Mouse (Mus musculus) C2C12 (cell line): Measurements from ENCODE around the gene Ppih.

Experiments used
- CEBPB ChIP-seq: IDR thresholded peaks from one replicate; pipeline ENCODE4 v1.6.1; 2011; ENCODE audit warnings: low read depth, mild to moderate bottlenecking, control low read depth, moderate library complexity
- CTCF ChIP-seq: IDR thresholded peaks from one replicate; pipeline ENCODE4 v1.5.1; 2011; ENCODE audit not compliant: control insufficient read depth, insufficient read depth, insufficient read length
- MAX ChIP-seq: IDR thresholded peaks from one replicate; pipeline ENCODE4 v1.6.1; 2011; ENCODE audit warnings: mild to moderate bottlenecking, control low read depth
- MYOD1 ChIP-seq: IDR thresholded peaks from one replicate; pipeline ENCODE4 v1.6.1; 2011; ENCODE audit warnings: low read depth; ENCODE audit not compliant: control insufficient read depth, insufficient read length
- MYOG ChIP-seq: IDR thresholded peaks from one replicate; pipeline ENCODE4 v1.6.1; 2011; ENCODE audit not compliant: control insufficient read depth, insufficient read length; ENCODE audit errors: extremely low read depth
- USF1 ChIP-seq: IDR thresholded peaks from one replicate; pipeline ENCODE4 v1.6.1; 2011; ENCODE audit warnings: low read depth, mild to moderate bottlenecking, control low read depth, moderate library complexity

DNA sequence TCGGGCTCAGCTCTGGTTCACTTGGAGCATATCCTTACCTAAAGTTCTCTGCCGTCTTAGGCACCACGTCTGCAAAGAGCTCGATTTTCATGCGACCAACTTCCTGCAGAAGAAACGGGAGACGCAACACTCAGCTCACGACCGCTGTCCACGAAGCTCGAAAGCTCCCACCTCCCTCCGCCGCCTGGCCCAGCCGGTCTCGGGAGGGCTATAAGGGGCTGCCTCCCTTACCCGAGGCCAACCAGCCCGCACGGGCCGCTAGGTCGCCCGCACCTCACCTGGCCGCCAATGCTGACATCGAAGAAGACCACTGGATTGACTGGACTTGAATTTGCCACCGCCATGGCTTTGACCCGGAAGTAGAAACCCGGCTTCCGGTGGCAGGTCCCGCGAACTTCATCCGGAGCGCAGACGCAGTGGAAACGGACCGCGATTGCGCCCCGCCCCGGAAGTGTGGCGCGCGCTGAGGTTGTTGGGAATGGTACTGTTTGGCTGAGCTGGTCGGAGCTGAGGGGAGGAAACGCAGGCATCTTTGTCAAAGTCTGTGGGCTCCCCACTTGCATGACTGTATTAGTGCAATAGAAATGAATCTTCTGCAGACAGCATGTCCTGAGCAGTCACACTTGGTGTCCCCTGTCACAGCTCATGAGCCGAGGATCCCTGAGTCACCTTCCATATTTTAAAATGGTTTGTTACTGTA lies at the start of gene Ppih:
- TF ChIP-seq CTCF (no peak), MAX (no peak), MYOD1 (no peak), USF1 (no peak), CEBPB (no peak), MYOG (no peak)
